Mouse (Mus musculus): ENCODE data around the gene Cdsn. TPM values are rescaled to one million over a fixed set of nuclear protein-coding genes. Genes with fewer than 3 reads are reported as not detected.

Gene Cdsn
- polyA plus RNA-seq, 1 experiment from 2014 or later: 0.50 TPM

GRCm38 (mm10) chr17:35516652-35517500 lies 35.1 kb upstream of the Cdsn start, which contains the start of the genes Tcf19 and Cchcr1:
Gene Tcf19 (minus strand): TSS chr17:35516824.
Gene Cchcr1 (plus strand): TSS chr17:35517100.
- peak within 1 kb of the TSS; percentile 92 for H3K4me2 ChIP-seq (ENCODE audit: low read length)
- no peaks in the 10 kb centered on the region for H3K9me3 ChIP-seq (ENCODE audit: control insufficient read depth, low read length)
- H3K4me3 ChIP-seq (ENCODE audit: control insufficient read depth in 1 of 2, insufficient read depth in 1 of 2, low read depth in 1 of 2, low read length in 2 of 2): peak within 1 kb of the TSS; percentile 70 to 73
- H3K27ac ChIP-seq (replicated peaks in 1 of 2; ENCODE audit: control insufficient read depth in 1 of 2, insufficient read depth in 1 of 2, low read depth in 2 of 2, low read length in 2 of 2): peak within 1 kb of the TSS; percentile 17 to 68
- peaks cover 14 to 27% of the 10 kb centered on the region in 2 experiments for H3K4me1 ChIP-seq (ENCODE audit: control insufficient read depth in 2 of 2, insufficient read depth in 2 of 2, low read length in 2 of 2)
- no peaks in the 10 kb centered on the region for H3K27me3 ChIP-seq (ENCODE audit: control insufficient read depth, insufficient read depth, low read length)
- H3K36me3 ChIP-seq (ENCODE audit: control insufficient read depth, insufficient read depth, low read length): peaks cover 27% of the 10 kb centered on the region
- ATAC-seq (ENCODE audit: insufficient number of reproducible peaks, insufficient read depth, low FRiP score, low read depth): peak; percentile 93
- WGBS: under 1% methylated on average over 67 of the region's 67 CpGs
- H3K9ac ChIP-seq (ENCODE audit: low read length): peak within 1 kb of the TSS; percentile 79

DNA sequence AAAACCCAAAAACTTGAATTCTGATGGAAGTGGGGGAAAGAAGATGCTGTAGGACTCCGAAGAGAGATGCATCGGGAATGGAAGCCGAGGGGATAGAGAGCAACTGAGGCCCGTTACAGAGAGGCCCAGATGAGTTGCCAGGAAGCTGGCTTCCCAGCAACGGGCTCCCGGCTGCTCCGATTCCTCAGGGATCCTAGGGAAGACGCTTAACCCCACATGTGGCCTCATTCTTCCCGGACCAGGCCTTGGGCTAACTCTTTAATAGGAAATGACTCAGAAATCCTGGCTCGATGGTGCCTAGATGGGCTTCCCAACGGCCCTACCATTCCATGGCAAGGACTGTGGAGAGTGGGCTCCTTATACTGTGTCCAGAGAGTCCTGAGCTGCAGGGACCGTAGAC lies 34.4 kb upstream of the Cdsn start:
- H3K9ac ChIP-seq (ENCODE audit: low read length): peak overlapping the region; percentile 74
- peak overlapping the region; percentile 92 for H3K4me2 ChIP-seq (ENCODE audit: low read length)
- ATAC-seq (ENCODE audit: insufficient number of reproducible peaks, insufficient read depth, low FRiP score, low read depth): no peak
- peak overlapping the region; percentile 17 to 68; a peak in 2 of 4 replicates for H3K27ac ChIP-seq (replicated peaks in 1 of 2; ENCODE audit: control insufficient read depth in 1 of 2, insufficient read depth in 1 of 2, low read depth in 2 of 2, low read length in 2 of 2)
- H3K4me1 ChIP-seq (ENCODE audit: control insufficient read depth in 2 of 2, insufficient read depth in 2 of 2, low read length in 2 of 2): peaks cover 14 to 27% of the 10 kb centered on the region in 2 experiments
- 8% methylated on average over 12 of the region's 12 CpGs for WGBS
- H3K9me3 ChIP-seq (ENCODE audit: control insufficient read depth, low read length): no peaks in the 10 kb centered on the region
- no peaks in the 10 kb centered on the region for H3K27me3 ChIP-seq (ENCODE audit: control insufficient read depth, insufficient read depth, low read length)
- peak overlapping the region; percentile 70 to 73 for H3K4me3 ChIP-seq (ENCODE audit: control insufficient read depth in 1 of 2, insufficient read depth in 1 of 2, low read depth in 1 of 2, low read length in 2 of 2)
- peaks cover 26% of the 10 kb centered on the region for H3K36me3 ChIP-seq (ENCODE audit: control insufficient read depth, insufficient read depth, low read length)

GRCm38 (mm10) chr17:35524354-35524753 lies 27.6 kb upstream of the Cdsn start:
- Histone ChIP-seq H3K27me3 (ENCODE audit: control insufficient read depth, insufficient read depth, low read length) (no peaks in the 10 kb centered on the region), H3K9me3 (ENCODE audit: control insufficient read depth, low read length) (no peaks in the 10 kb centered on the region), H3K27ac (replicated peaks in 1 of 2; ENCODE audit: control insufficient read depth in 1 of 2, insufficient read depth in 1 of 2, low read depth in 2 of 2, low read length in 2 of 2) (no peak overlapping the region), H3K36me3 (ENCODE audit: control insufficient read depth, insufficient read depth, low read length) (peaks cover 66% of the 10 kb centered on the region), H3K9ac (ENCODE audit: low read length) (no peak overlapping the region), H3K4me1 (ENCODE audit: control insufficient read depth in 2 of 2, insufficient read depth in 2 of 2, low read length in 2 of 2) (no peaks in the 10 kb centered on the region), H3K4me3 (ENCODE audit: control insufficient read depth in 1 of 2, insufficient read depth in 1 of 2, low read depth in 1 of 2, low read length in 2 of 2) (no peak overlapping the region), H3K4me2 (ENCODE audit: low read length) (no peak overlapping the region)
- 80% methylated on average over 9 of the region's 9 CpGs for WGBS
- no peak for ATAC-seq (ENCODE audit: insufficient number of reproducible peaks, insufficient read depth, low FRiP score, low read depth)

- H3K4me2 ChIP-seq (ENCODE audit: low read length): no peak overlapping the region
- H3K9me3 ChIP-seq (ENCODE audit: control insufficient read depth, low read length): no peaks in the 10 kb centered on the region
- peaks cover 0 to 1% of the 10 kb centered on the region in 2 experiments; a peak in 1 of 4 replicates for H3K4me1 ChIP-seq (ENCODE audit: control insufficient read depth in 2 of 2, insufficient read depth in 2 of 2, low read length in 2 of 2)
- no peak for ATAC-seq (ENCODE audit: insufficient number of reproducible peaks, insufficient read depth, low FRiP score, low read depth)
- no peak overlapping the region for H3K9ac ChIP-seq (ENCODE audit: low read length)
- no peak overlapping the region for H3K4me3 ChIP-seq (ENCODE audit: control insufficient read depth in 1 of 2, insufficient read depth in 1 of 2, low read depth in 1 of 2, low read length in 2 of 2)
- WGBS: 64% methylated on average over 8 of the region's 8 CpGs
- H3K36me3 ChIP-seq (ENCODE audit: control insufficient read depth, insufficient read depth, low read length): peaks cover 72% of the 10 kb centered on the region
- H3K27ac ChIP-seq (replicated peaks in 1 of 2; ENCODE audit: control insufficient read depth in 1 of 2, insufficient read depth in 1 of 2, low read depth in 2 of 2, low read length in 2 of 2): no peak overlapping the region
- no peaks in the 10 kb centered on the region for H3K27me3 ChIP-seq (ENCODE audit: control insufficient read depth, insufficient read depth, low read length)
Observed at GRCm38 (mm10) chr17:35526644-35527043, 25.3 kb upstream of the Cdsn start.

DNA sequence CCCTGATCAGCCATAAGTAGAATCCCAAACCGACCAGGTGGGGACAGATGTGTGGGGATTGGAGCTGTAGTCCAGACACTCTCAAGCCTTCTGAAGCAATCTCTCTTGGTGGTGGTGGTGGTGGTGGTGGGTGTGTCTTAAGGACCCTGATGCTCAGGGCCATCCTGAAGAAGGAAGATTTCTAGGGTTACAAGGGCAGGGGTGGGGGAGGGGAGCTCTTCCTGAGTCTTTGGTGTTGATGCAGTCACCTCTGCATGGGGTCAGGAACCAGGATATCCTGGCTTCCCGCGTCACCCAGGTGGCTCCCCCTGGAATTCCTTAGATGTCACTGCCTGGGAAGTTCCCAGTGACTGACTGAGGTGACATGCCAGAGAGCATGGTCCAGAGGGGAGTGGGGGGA lies 19.6 kb upstream of the Cdsn start:
- Histone ChIP-seq H3K9ac (ENCODE audit: low read length) (no peak overlapping the region), H3K27ac (replicated peaks in 1 of 2; ENCODE audit: control insufficient read depth in 1 of 2, insufficient read depth in 1 of 2, low read depth in 2 of 2, low read length in 2 of 2) (no peak overlapping the region), H3K9me3 (ENCODE audit: control insufficient read depth, low read length) (no peaks in the 10 kb centered on the region), H3K4me2 (ENCODE audit: low read length) (no peak overlapping the region), H3K36me3 (ENCODE audit: control insufficient read depth, insufficient read depth, low read length) (peaks cover 31% of the 10 kb centered on the region), H3K4me1 (ENCODE audit: control insufficient read depth in 2 of 2, insufficient read depth in 2 of 2, low read length in 2 of 2) (peaks cover 0 to 4% of the 10 kb centered on the region in 2 experiments; a peak in 1 of 4 replicates), H3K27me3 (ENCODE audit: control insufficient read depth, insufficient read depth, low read length) (no peaks in the 10 kb centered on the region), H3K4me3 (ENCODE audit: control insufficient read depth in 1 of 2, insufficient read depth in 1 of 2, low read depth in 1 of 2, low read length in 2 of 2) (no peak overlapping the region)
- ATAC-seq (ENCODE audit: insufficient number of reproducible peaks, insufficient read depth, low FRiP score, low read depth): no peak
- WGBS: 8% methylated on average over 3 of the region's 3 CpGs

DNA sequence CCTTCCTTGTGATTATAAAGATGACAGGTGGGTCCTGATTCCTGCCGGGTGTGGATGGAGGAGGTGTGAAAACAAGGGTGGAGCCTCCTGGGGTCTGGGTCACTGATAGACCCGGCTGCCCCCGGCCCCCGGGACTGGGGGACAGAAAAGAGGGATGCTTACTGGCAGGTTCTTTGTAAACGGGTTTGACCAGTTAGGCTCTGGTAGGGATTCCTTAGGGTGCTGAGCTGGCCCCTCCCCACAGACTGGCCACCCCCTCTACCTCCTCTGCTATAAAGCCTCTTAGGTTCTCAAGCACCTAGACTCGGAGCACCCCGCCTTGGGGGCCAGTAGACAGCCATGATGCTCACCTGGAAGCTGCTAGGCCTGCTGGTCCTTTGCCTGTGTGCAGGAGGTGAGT lies 19.0 kb upstream of the Cdsn start, which contains the start of gene Psors1c2:
Gene Psors1c2, plus strand, starts transcription at position 301 of the 400 bp plus-strand sequence.
- WGBS: 17% methylated on average over 7 of the region's 7 CpGs
- H3K36me3 ChIP-seq (ENCODE audit: control insufficient read depth, insufficient read depth, low read length): peaks cover 29% of the 10 kb centered on the region
- no peak for ATAC-seq (ENCODE audit: insufficient number of reproducible peaks, insufficient read depth, low FRiP score, low read depth)

GRCm38 (mm10) chr17:35534343-35534742 lies 17.6 kb upstream of the Cdsn start:
- WGBS: 12% methylated on average over 6 of the region's 6 CpGs
- ATAC-seq (ENCODE audit: insufficient number of reproducible peaks, insufficient read depth, low FRiP score, low read depth): no peak
- Histone ChIP-seq H3K4me1 (ENCODE audit: control insufficient read depth in 2 of 2, insufficient read depth in 2 of 2, low read length in 2 of 2) (peaks cover 0 to 4% of the 10 kb centered on the region in 2 experiments; a peak in 1 of 4 replicates), H3K4me2 (ENCODE audit: low read length) (no peak overlapping the region), H3K9ac (ENCODE audit: low read length) (no peak overlapping the region), H3K27ac (replicated peaks in 1 of 2; ENCODE audit: control insufficient read depth in 1 of 2, insufficient read depth in 1 of 2, low read depth in 2 of 2, low read length in 2 of 2) (no peak overlapping the region), H3K9me3 (ENCODE audit: control insufficient read depth, low read length) (no peaks in the 10 kb centered on the region), H3K36me3 (ENCODE audit: control insufficient read depth, insufficient read depth, low read length) (peaks cover 15% of the 10 kb centered on the region), H3K4me3 (ENCODE audit: control insufficient read depth in 1 of 2, insufficient read depth in 1 of 2, low read depth in 1 of 2, low read length in 2 of 2) (no peak overlapping the region), H3K27me3 (ENCODE audit: control insufficient read depth, insufficient read depth, low read length) (no peaks in the 10 kb centered on the region; the same call in 1 of the 2 replicates)

More for the DNA sequence above, 19.0 kb upstream of the Cdsn start, which contains the start of gene Psors1c2:
- H3K4me3 ChIP-seq (ENCODE audit: control insufficient read depth in 1 of 2, insufficient read depth in 1 of 2, low read depth in 1 of 2, low read length in 2 of 2): no peak within 1 kb of the TSS
- H3K4me2 ChIP-seq (ENCODE audit: low read length): no peak within 1 kb of the TSS
- H3K4me1 ChIP-seq (ENCODE audit: control insufficient read depth in 2 of 2, insufficient read depth in 2 of 2, low read length in 2 of 2): peaks cover 0 to 4% of the 10 kb centered on the region in 2 experiments; a peak in 1 of 4 replicates
- H3K9me3 ChIP-seq (ENCODE audit: control insufficient read depth, low read length): no peaks in the 10 kb centered on the region
- H3K9ac ChIP-seq (ENCODE audit: low read length): no peak within 1 kb of the TSS
- H3K27me3 ChIP-seq (ENCODE audit: control insufficient read depth, insufficient read depth, low read length): no peaks in the 10 kb centered on the region
- no peak within 1 kb of the TSS for H3K27ac ChIP-seq (replicated peaks in 1 of 2; ENCODE audit: control insufficient read depth in 1 of 2, insufficient read depth in 1 of 2, low read depth in 2 of 2, low read length in 2 of 2)
